Mouse (Mus musculus) left cerebral cortex, adult 8-10 months (tissue): Measurements from ENCODE around the gene Lmo1. TPM values are rescaled to one million over a fixed set of nuclear protein-coding genes. Genes with fewer than 3 reads are reported as not detected.

Experiments used
- DNase-seq, 2 experiments: peaks; one replicate each; pipeline ENCODE4 v3.0.0; 2022; ENCODE audit warnings: low spot score in 2 of 2
- total RNA-seq, 4 experiments: library from RNA; stranded (reverse); gene quantifications; 2 replicates each; pipeline ENCODE4 v1.2.4; 2022

Lmo1 gene
- total RNA-seq, 4 experiments from 2014 or later = 9.9 to 15.0 (median 11.5) TPM

- DNase-seq = no peak
Observed at GRCm38 (mm10) chr7:109175670-109176625, 941 bp upstream of the Lmo1 start.

GRCm38 (mm10) chr7:109174337-109174948 is 564 bp downstream of the Lmo1 start:
- peak in 1 of 2 experiments; percentile 35 for DNase-seq

GRCm38 (mm10) chr7:109171874-109172273 is 3.1 kb downstream of the Lmo1 start:
- no peak for DNase-seq

- DNase-seq = peak; percentile 56 to 89
Observed at GRCm38 (mm10) chr7:109170441-109170820, 4.6 kb downstream of the Lmo1 start.

GRCm38 (mm10) chr7:109169505-109170440 is 5.2 kb downstream of the Lmo1 start:
- no peak for DNase-seq

- DNase-seq = no peak
Observed at GRCm38 (mm10) chr7:109168716-109169115, 6.3 kb downstream of the Lmo1 start.

- DNase-seq = no peak
Observed at GRCm38 (mm10) chr7:109165931-109166585, 8.9 kb downstream of the Lmo1 start.

- DNase-seq = no peak
Observed at GRCm38 (mm10) chr7:109154331-109154730, 20.7 kb downstream of the Lmo1 start.

- no peak for DNase-seq
Observed at GRCm38 (mm10) chr7:109153538-109153937, 21.5 kb downstream of the Lmo1 start.

GRCm38 (mm10) chr7:109151088-109151487 is 23.9 kb downstream of the Lmo1 start:
- DNase-seq = no peak

- DNase-seq = no peak
Observed at GRCm38 (mm10) chr7:109145211-109145610, 29.8 kb downstream of the Lmo1 start.

GRCm38 (mm10) chr7:109144705-109145104 is 30.3 kb downstream of the Lmo1 start:
- no peak for DNase-seq

- no peak for DNase-seq
Observed at GRCm38 (mm10) chr7:109142564-109142963, 32.4 kb downstream of the Lmo1 start.

- DNase-seq = no peak
Observed at GRCm38 (mm10) chr7:109141753-109142152, 33.3 kb downstream of the Lmo1 start.

- DNase-seq = no peak
Observed at GRCm38 (mm10) chr7:109141054-109141453, 34.0 kb downstream of the Lmo1 start.

- DNase-seq = peak; percentile 66 to 74
Observed at GRCm38 (mm10) chr7:109139405-109139804, 35.6 kb downstream of the Lmo1 start.

GRCm38 (mm10) chr7:109137441-109137840 is 37.6 kb downstream of the Lmo1 start:
- DNase-seq = no peak

GRCm38 (mm10) chr7:109131565-109131964 is 43.4 kb downstream of the Lmo1 start:
- DNase-seq = no peak

- DNase-seq = no peak
Observed at GRCm38 (mm10) chr7:109129946-109130686, 44.9 kb downstream of the Lmo1 start.

GRCm38 (mm10) chr7:109129442-109129841 is 45.6 kb downstream of the Lmo1 start:
- no peak for DNase-seq
